Mouse (Mus musculus): ENCODE results near the gene Myo3b.

Myo3b gene

GRCm38 (mm10) chr2:70133281-70133680, 94.4 kb downstream of the Myo3b start:
- DNase-seq = no peak

GRCm38 (mm10) chr2:70137226-70137998, 98.5 kb downstream of the Myo3b start:
- no peak for DNase-seq

- no peak for DNase-seq
Measured at GRCm38 (mm10) chr2:70143543-70144188, 104.7 kb downstream of the Myo3b start.

GRCm38 (mm10) chr2:70146993-70147581, 108.2 kb downstream of the Myo3b start:
- no peak for DNase-seq

GRCm38 (mm10) chr2:70148821-70149510, 110.0 kb downstream of the Myo3b start:
- peak; percentile 16 for DNase-seq

- DNase-seq = peak; percentile 36
Measured at GRCm38 (mm10) chr2:70150399-70151035, 111.6 kb downstream of the Myo3b start.

- no peak for DNase-seq
Measured at GRCm38 (mm10) chr2:70151930-70152329, 113.0 kb downstream of the Myo3b start.

- DNase-seq = no peak
Measured at GRCm38 (mm10) chr2:70155226-70155836, 116.4 kb downstream of the Myo3b start.

- DNase-seq = peak; percentile 49
Measured at GRCm38 (mm10) chr2:70159543-70159942, 120.6 kb downstream of the Myo3b start.

- no peak for DNase-seq
Measured at GRCm38 (mm10) chr2:70166231-70166630, 127.3 kb downstream of the Myo3b start.

- DNase-seq = no peak
Measured at GRCm38 (mm10) chr2:70167944-70168935, 129.3 kb downstream of the Myo3b start.

- no peak for DNase-seq
Measured at GRCm38 (mm10) chr2:70170469-70170868, 131.5 kb downstream of the Myo3b start.

GRCm38 (mm10) chr2:70176823-70177708, 138.1 kb downstream of the Myo3b start:
- DNase-seq = no peak

- no peak for DNase-seq
Measured at GRCm38 (mm10) chr2:70177709-70178030, 138.7 kb downstream of the Myo3b start.

- DNase-seq = no peak
Measured at GRCm38 (mm10) chr2:70178241-70178640, 139.3 kb downstream of the Myo3b start.

GRCm38 (mm10) chr2:70182150-70182670, 143.3 kb downstream of the Myo3b start:
- peak; percentile 48 for DNase-seq

GRCm38 (mm10) chr2:70187040-70187439, 148.1 kb downstream of the Myo3b start:
- DNase-seq = no peak

GRCm38 (mm10) chr2:70195418-70196248, 156.7 kb downstream of the Myo3b start:
- no peak for DNase-seq

Data from heart, adult 11 months (tissue).